Mouse (Mus musculus) spleen, postnatal 0 days (tissue): ENCODE measurements around the gene Zkscan7. TPM values are rescaled to one million over a fixed set of nuclear protein-coding genes. Genes with fewer than 3 reads are reported as not detected.

Source experiments
- polyA plus RNA-seq: library from polyadenylated mRNA; unstranded; fragments of >200 nt; fragmentation: Nextera tagmentation; extraction: Ambion mirVana; gene quantifications from 2 replicates; pipeline ENCODE4 v1.2.1, GENCODE M21; 2015

The Zkscan7 gene
- 0.61 and 1.5 TPM in 2 replicates for polyA plus RNA-seq

DNA sequence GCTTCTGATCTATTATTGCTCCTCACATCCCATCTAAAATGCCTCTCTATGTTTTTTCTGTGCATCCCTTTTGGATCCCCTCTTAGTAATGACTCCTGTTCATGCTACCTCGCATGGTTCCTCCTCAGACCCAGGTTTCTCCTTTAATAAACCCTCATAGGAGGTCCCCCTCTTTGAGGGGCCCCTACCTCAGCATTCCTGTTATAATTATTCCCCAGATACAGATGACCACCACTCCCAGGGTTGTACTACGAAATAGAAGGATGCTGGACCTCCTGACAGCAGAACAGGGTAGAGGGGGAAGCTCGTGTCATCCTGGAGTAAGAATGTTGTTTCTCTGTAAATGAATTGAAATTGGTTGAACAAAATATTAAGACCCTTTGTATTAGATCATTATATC, at the start of gene Zkscan7:
Zkscan7 (plus strand) TSS at position 301 of the 400 bp plus-strand sequence.

DNA sequence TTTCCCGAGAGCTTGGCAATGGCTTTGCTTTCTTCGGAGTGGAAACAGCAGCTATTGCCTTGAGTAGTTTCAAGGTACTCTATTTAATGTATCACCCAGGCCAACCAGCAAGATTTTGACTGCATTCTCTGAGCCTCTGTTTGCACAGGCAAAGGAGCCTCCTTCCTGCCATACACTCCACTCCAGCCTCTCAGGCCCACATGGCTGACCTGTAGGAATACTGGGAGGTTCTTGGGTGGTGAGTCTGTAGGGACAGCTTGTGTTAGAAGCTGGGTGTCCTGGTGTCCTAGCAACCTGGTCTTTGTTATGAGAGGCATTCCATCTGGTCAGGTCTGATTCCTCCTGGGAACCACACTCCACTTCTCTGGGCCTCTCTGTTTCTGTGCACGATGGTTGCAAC, 41.7 kb upstream of the Zkscan7 start, which contains the start of gene Gm35549:
Gm35549 (minus strand) TSS at position 276 of the 400 bp plus-strand sequence.

DNA sequence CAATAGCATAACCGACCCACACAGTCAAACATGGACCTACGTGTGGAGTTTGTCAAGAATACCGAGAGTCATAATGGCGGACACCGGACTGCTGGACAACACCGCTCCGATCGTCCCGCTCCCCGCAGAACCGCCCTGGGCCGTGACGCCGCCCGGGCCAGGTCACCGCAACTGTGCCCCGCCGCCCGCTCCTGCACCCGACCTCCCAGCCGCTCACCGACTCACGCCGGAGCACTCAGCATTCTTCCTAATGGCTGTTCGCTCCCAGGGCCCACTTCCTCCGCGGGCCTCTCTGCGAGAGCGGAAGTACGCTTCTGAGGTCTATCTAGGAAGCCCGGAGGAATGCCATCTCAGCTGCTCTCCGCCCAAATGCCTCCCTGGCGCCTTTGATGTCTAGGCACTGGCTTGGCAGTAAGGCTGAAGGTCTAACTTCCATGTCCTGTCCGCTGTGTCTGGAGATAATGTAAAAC, 19.8 kb upstream of the Zkscan7 start, which contains the start of gene Zfp445:
Zfp445 (minus strand) TSS at position 310 of the 470 bp plus-strand sequence.

DNA sequence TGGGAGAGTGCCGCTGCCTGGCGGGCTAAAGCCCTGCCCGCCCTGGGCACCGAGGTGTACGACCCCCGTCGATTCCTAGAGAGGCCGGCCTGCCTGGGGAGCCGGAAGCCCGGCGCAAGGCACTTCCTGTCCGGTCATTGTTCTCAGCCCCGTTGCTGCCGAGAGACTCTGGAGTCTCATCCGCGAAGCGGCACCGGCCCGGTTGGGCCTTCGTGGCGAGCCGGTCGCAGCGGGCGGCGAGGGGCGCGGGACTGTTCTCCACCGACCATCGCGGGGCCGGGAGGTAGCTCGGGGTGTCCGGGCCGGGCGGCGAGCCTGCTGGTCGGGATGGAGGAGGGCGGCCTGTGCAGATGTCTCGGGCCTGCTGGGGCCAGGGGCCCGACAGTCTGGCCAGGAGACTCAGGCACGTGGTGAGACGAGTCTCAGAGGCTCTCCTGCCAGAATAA, 37.5 kb downstream of the Zkscan7 start, which contains the start of gene Zfp105:
Zfp105 (plus strand) TSS at position 137 of the 446 bp plus-strand sequence.

Other genes with a start within 250 kb of the Zkscan7 start
- gene Topaz1, start 138.3 kb upstream of the Zkscan7 start, polyA plus RNA-seq: not detected in 2 replicates
- 2.5 and 3.5 TPM in 2 replicates for gene Tcaim, start 80.1 kb upstream of the Zkscan7 start, polyA plus RNA-seq
- gene Gm35549, start 41.6 kb upstream of the Zkscan7 start, polyA plus RNA-seq: 0.20 TPM in 1 of 2 replicates, not detected in the other
- gene Zfp445, start 19.7 kb upstream of the Zkscan7 start, polyA plus RNA-seq: 18.0 and 20.4 TPM in 2 replicates
- gene Zfp105, start 37.4 kb downstream of the Zkscan7 start, polyA plus RNA-seq: 3.2 and 4.3 TPM in 2 replicates
- gene 1110059G10Rik, start 65.3 kb downstream of the Zkscan7 start, polyA plus RNA-seq: 32.3 and 33.2 TPM in 2 replicates
- gene Kif15, start 65.4 kb downstream of the Zkscan7 start, polyA plus RNA-seq: 50.3 and 53.2 TPM in 2 replicates
- 10.9 and 12.0 TPM in 2 replicates for gene Tmem42, start 135.6 kb downstream of the Zkscan7 start, polyA plus RNA-seq
- 0.13 and 0.32 TPM in 2 replicates for gene Tgm4, start 149.0 kb downstream of the Zkscan7 start, polyA plus RNA-seq
- gene Zdhhc3, start 227.5 kb downstream of the Zkscan7 start, polyA plus RNA-seq: 38.8 and 40.5 TPM in 2 replicates
- gene Exosc7, start 227.5 kb downstream of the Zkscan7 start, polyA plus RNA-seq: 81.6 and 89.4 TPM in 2 replicates